8 mouse cellular contexts compared by ENCODE assay signal in the genomic region with DNA sequence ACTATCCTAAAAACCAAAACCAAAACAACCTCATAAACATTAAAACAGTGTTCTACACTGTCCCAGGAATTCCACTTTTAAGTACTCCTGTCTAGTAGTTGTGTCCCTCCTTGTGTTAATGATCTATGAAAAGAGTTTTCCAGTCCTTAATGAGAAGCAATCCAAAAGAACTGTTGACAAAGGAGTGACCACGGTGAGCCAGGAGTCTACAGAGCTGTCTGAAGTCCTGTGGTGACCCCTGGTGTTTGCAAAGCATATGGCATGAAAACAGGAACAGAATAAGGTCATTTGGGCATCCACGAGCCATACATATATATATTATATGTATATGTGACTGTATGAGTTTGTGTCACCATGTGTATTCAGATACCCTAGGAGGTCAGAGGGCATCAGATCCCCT. TPM values are rescaled to one million over a fixed set of nuclear protein-coding genes. Genes with fewer than 3 reads are reported as not detected.
DNase-seq lines count a peak whose midpoint lies in the region; ATAC-seq and TF ChIP-seq lines count a peak whose summit lies in the region.

No protein-coding gene starts in this region.

- no peak overlapping the region for H3K4me3 ChIP-seq in embryonic facial prominence, embryonic 11.5 days (ENCODE audit: low read depth, low read length)
- H3K4me3 ChIP-seq in hindbrain, embryonic 14.5 days (replicated peaks; ENCODE audit: low read length): no peak overlapping the region
- no peak overlapping the region for H3K4me3 ChIP-seq in liver, adult 2 months (ENCODE audit: insufficient read depth, low read depth, low read length)
- no peak overlapping the region for H3K4me3 ChIP-seq in midbrain, postnatal 0 days (ENCODE audit: low read depth, low read length)

- intact Hi-C loops in gastrocnemius, postnatal 36 days (cut with DNase I): loop anchor here (2.0 to 5.0 kb wide), 2 partner anchors 37 to 139 kb away; no protein-coding TSS in a partner anchor

- H3K27ac ChIP-seq in embryonic facial prominence, embryonic 11.5 days (replicated peaks; ENCODE audit: low read depth, low read length): no peak overlapping the region
- no peak overlapping the region for H3K27ac ChIP-seq in hindbrain, embryonic 14.5 days
- H3K27ac ChIP-seq in liver, adult 2 months (replicated peaks; ENCODE audit: insufficient read depth, low read depth, low read length): no peak overlapping the region
- H3K27ac ChIP-seq in midbrain, postnatal 0 days (ENCODE audit: low read depth, low read length): no peak overlapping the region

- H3K36me3 ChIP-seq in embryonic facial prominence, embryonic 11.5 days (replicated peaks; ENCODE audit: control insufficient read depth, insufficient read depth, low read depth, low read length): no peaks in the 10 kb centered on the region
- H3K36me3 ChIP-seq in hindbrain, embryonic 14.5 days (replicated peaks; ENCODE audit: control insufficient read depth, insufficient read depth): no peaks in the 10 kb centered on the region
- no peaks in the 10 kb centered on the region for H3K36me3 ChIP-seq in liver, adult 2 months (ENCODE audit: control insufficient read depth, insufficient read depth, low read length)
- H3K36me3 ChIP-seq in midbrain, postnatal 0 days (ENCODE audit: insufficient read depth, low read length): no peaks in the 10 kb centered on the region

- TF ChIP-seq POLR2A in liver, adult 2 months (IDR thresholded peaks at IDR 0.05; ENCODE audit: extremely low read depth, insufficient read depth, low read length): no peak

- peak; percentile 42 for DNase-seq in gastrocnemius, postnatal 10 days
- DNase-seq in gastrocnemius, postnatal 36 days: no peak
- peak; percentile 76 for DNase-seq in adipocyte (ENCODE audit: low spot score)
- peak; percentile 79 for DNase-seq in embryonic facial prominence, embryonic 11.5 days (ENCODE audit: low spot score)
- peak; percentile 74 for DNase-seq in hindbrain, embryonic 14.5 days (ENCODE audit: low spot score)
- DNase-seq in liver, adult 2 months (ENCODE audit: extremely low read depth, low read depth, low spot score): peak; percentile 80
- DNase-seq in midbrain, postnatal 0 days (ENCODE audit: low spot score): peak; percentile 70
- DNase-seq in thymus, postnatal 36 days: peak; percentile 39 to 59

- H3K4me1 ChIP-seq in embryonic facial prominence, embryonic 11.5 days (ENCODE audit: control insufficient read depth, insufficient read depth, low read length): peaks cover 4% of the 10 kb centered on the region; the same call in 1 of the 2 replicates
- peaks cover 8% of the 10 kb centered on the region for H3K4me1 ChIP-seq in hindbrain, embryonic 14.5 days (replicated peaks; ENCODE audit: control insufficient read depth, insufficient read depth, low read length)
- peaks cover 17% of the 10 kb centered on the region for H3K4me1 ChIP-seq in liver, adult 2 months (ENCODE audit: control insufficient read depth, insufficient read depth, low read length)
- no peaks in the 10 kb centered on the region for H3K4me1 ChIP-seq in midbrain, postnatal 0 days (ENCODE audit: insufficient read depth, low read length)

- peaks cover 31% of the 10 kb centered on the region for H3K27me3 ChIP-seq in embryonic facial prominence, embryonic 11.5 days (ENCODE audit: control insufficient read depth, insufficient read depth, low read length)
- peaks cover 43% of the 10 kb centered on the region for H3K27me3 ChIP-seq in hindbrain, embryonic 14.5 days (ENCODE audit: control insufficient read depth, insufficient read depth, low read length)
- peaks cover 7% of the 10 kb centered on the region for H3K27me3 ChIP-seq in liver, adult 2 months (ENCODE audit: control insufficient read depth, insufficient read depth, low read length)
- H3K27me3 ChIP-seq in midbrain, postnatal 0 days (ENCODE audit: insufficient read depth, low read length): peaks cover 10% of the 10 kb centered on the region; the same call in 1 of the 2 replicates

- 15% methylated on average over 2 of the region's 2 CpGs for WGBS in embryonic facial prominence, embryonic 11.5 days
- WGBS in hindbrain, embryonic 14.5 days: 6% methylated on average over 2 of the region's 2 CpGs
- 0% methylated on average over 2 of the region's 2 CpGs for WGBS in liver, adult 2 months
- WGBS in midbrain, postnatal 0 days: 3% methylated on average over 2 of the region's 2 CpGs

- peak; percentile 61; the same call in 1 of the 2 replicates for TF ChIP-seq CTCF in liver, adult 2 months (IDR thresholded peaks at IDR 0.05; ENCODE audit: low read depth, low read length)
- peak; percentile 80 for TF ChIP-seq CTCF in midbrain, postnatal 0 days (IDR thresholded peaks at IDR 0.05)

- no peak overlapping the region for H3K9ac ChIP-seq in embryonic facial prominence, embryonic 11.5 days (replicated peaks; ENCODE audit: low read length)
- H3K9ac ChIP-seq in hindbrain, embryonic 14.5 days: no peak overlapping the region
- no peak overlapping the region for H3K9ac ChIP-seq in liver, adult 2 months (ENCODE audit: low read depth, low read length)
- no peak overlapping the region for H3K9ac ChIP-seq in midbrain, postnatal 0 days (replicated peaks; ENCODE audit: low read length, poor library complexity, severe bottlenecking)

- no peak overlapping the region for H3K4me2 ChIP-seq in embryonic facial prominence, embryonic 11.5 days (ENCODE audit: low read depth, low read length)
- no peak overlapping the region for H3K4me2 ChIP-seq in hindbrain, embryonic 14.5 days (replicated peaks)
- no peak overlapping the region for H3K4me2 ChIP-seq in midbrain, postnatal 0 days (ENCODE audit: low read depth, low read length, poor library complexity, severe bottlenecking)

- H3K79me2 ChIP-seq in liver, adult 2 months (ENCODE audit: control insufficient read depth, insufficient read depth, low read length): no peaks in the 10 kb centered on the region

- ATAC-seq in embryonic facial prominence, embryonic 11.5 days (replicated peaks; ENCODE audit: insufficient number of reproducible peaks, low FRiP score, low TSS enrichment, low read depth): peak; percentile 36; the same call in 1 of the 2 replicates
- ATAC-seq in hindbrain, embryonic 14.5 days (ENCODE audit: low FRiP score): peak; percentile 32; the same call in 1 of the 2 replicates
- 0 out of 2 replicates have a peak, but pooled peaks have one; percentile 29 for ATAC-seq in midbrain, postnatal 0 days (ENCODE audit: low FRiP score)

- no peaks in the 10 kb centered on the region; the same call in 1 of the 2 replicates for H3K9me3 ChIP-seq in embryonic facial prominence, embryonic 11.5 days (replicated peaks; ENCODE audit: control insufficient read depth, low read length)
- no peaks in the 10 kb centered on the region for H3K9me3 ChIP-seq in hindbrain, embryonic 14.5 days (ENCODE audit: control insufficient read depth, low read length)
- H3K9me3 ChIP-seq in midbrain, postnatal 0 days (ENCODE audit: low read length): no peaks in the 10 kb centered on the region

RNA-seq across cellular contexts. Expression of a gene that starts 8.0 kb away (rescaled TPM):
- 100 to 1,000 TPM; 153 to 168 TPM for total RNA-seq in gastrocnemius, postnatal 10 days (2021)
- 100 to 1,000 TPM; 131 TPM for total RNA-seq in gastrocnemius, postnatal 36 days (2021)
- 172 and 177 TPM in 2 replicates for polyA plus RNA-seq in embryonic facial prominence, embryonic 11.5 days (2014; fragmentation: Nextera tagmentation; extraction: Ambion mirVana)
- polyA plus RNA-seq in hindbrain, embryonic 14.5 days (2014; fragmentation: Nextera tagmentation; extraction: Ambion mirVana): 178 and 179 TPM in 2 replicates
- total RNA-seq in liver, adult 2 months (2014; rRNA removed): 41.2 and 59.5 TPM in 2 replicates
- polyA plus RNA-seq in liver, adult 2 months (2012; rRNA removed): 71.5 and 82.7 TPM in 2 replicates
- total RNA-seq in midbrain, postnatal 0 days (2014; rRNA removed): 359 and 383 TPM in 2 replicates
- 146 and 147 TPM in 2 replicates for polyA plus RNA-seq in midbrain, postnatal 0 days (2015; fragmentation: Nextera tagmentation; extraction: Ambion mirVana)

RNA-seq across cellular contexts. Expression of a gene that starts 8.5 kb away (rescaled TPM):
- total RNA-seq in gastrocnemius, postnatal 10 days (2021): 1 to 10 TPM; 1.2 to 1.5 TPM
- under 1 TPM; 0.57 to 0.74 TPM for total RNA-seq in gastrocnemius, postnatal 36 days (2021)
- polyA plus RNA-seq in embryonic facial prominence, embryonic 11.5 days (2014; fragmentation: Nextera tagmentation; extraction: Ambion mirVana): 1.2 and 1.6 TPM in 2 replicates
- 6.2 and 6.4 TPM in 2 replicates for polyA plus RNA-seq in hindbrain, embryonic 14.5 days (2014; fragmentation: Nextera tagmentation; extraction: Ambion mirVana)
- 0.18 and 0.40 TPM in 2 replicates for total RNA-seq in liver, adult 2 months (2014; rRNA removed)
- 0.41 and 0.54 TPM in 2 replicates for polyA plus RNA-seq in liver, adult 2 months (2012; rRNA removed)
- total RNA-seq in midbrain, postnatal 0 days (2014; rRNA removed): 13.2 and 14.4 TPM in 2 replicates
- polyA plus RNA-seq in midbrain, postnatal 0 days (2015; fragmentation: Nextera tagmentation; extraction: Ambion mirVana): 12.2 TPM in 2 replicates

RNA-seq across cellular contexts. Expression of a gene that starts 11.5 kb away (rescaled TPM):
- 100 to 1,000 TPM; 114 to 123 TPM for total RNA-seq in gastrocnemius, postnatal 10 days (2021)
- total RNA-seq in gastrocnemius, postnatal 36 days (2021): 10 to 100 TPM; 68.7 to 83.7 TPM
- 107 and 116 TPM in 2 replicates for polyA plus RNA-seq in embryonic facial prominence, embryonic 11.5 days (2014; fragmentation: Nextera tagmentation; extraction: Ambion mirVana)
- 173 and 184 TPM in 2 replicates for polyA plus RNA-seq in hindbrain, embryonic 14.5 days (2014; fragmentation: Nextera tagmentation; extraction: Ambion mirVana)
- total RNA-seq in liver, adult 2 months (2014; rRNA removed): 109 and 149 TPM in 2 replicates
- 62.8 and 76.5 TPM in 2 replicates for polyA plus RNA-seq in liver, adult 2 months (2012; rRNA removed)
- total RNA-seq in midbrain, postnatal 0 days (2014; rRNA removed): 67.6 and 114 TPM in 2 replicates
- polyA plus RNA-seq in midbrain, postnatal 0 days (2015; fragmentation: Nextera tagmentation; extraction: Ambion mirVana): 198 and 205 TPM in 2 replicates

RNA-seq across cellular contexts. Expression of a gene that starts 36.2 kb away (rescaled TPM):
- total RNA-seq in gastrocnemius, postnatal 10 days (2021): 1 to 10 TPM; 5.5 to 6.6 TPM
- 1 to 10 TPM; 3.9 to 4.0 TPM for total RNA-seq in gastrocnemius, postnatal 36 days (2021)
- polyA plus RNA-seq in embryonic facial prominence, embryonic 11.5 days (2014; fragmentation: Nextera tagmentation; extraction: Ambion mirVana): 22.6 and 22.9 TPM in 2 replicates
- 37.9 and 40.8 TPM in 2 replicates for polyA plus RNA-seq in hindbrain, embryonic 14.5 days (2014; fragmentation: Nextera tagmentation; extraction: Ambion mirVana)
- total RNA-seq in liver, adult 2 months (2014; rRNA removed): 0.28 and 1.2 TPM in 2 replicates
- polyA plus RNA-seq in liver, adult 2 months (2012; rRNA removed): 4.5 TPM in 2 replicates
- total RNA-seq in midbrain, postnatal 0 days (2014; rRNA removed): 37.5 and 70.8 TPM in 2 replicates
- polyA plus RNA-seq in midbrain, postnatal 0 days (2015; fragmentation: Nextera tagmentation; extraction: Ambion mirVana): 29.0 and 31.8 TPM in 2 replicates

RNA-seq across cellular contexts. Expression of a gene that starts 47.2 kb away (rescaled TPM):
- total RNA-seq in gastrocnemius, postnatal 10 days (2021): 100 to 1,000 TPM; 118 to 161 TPM
- 10 to 100 TPM; 62.1 to 63.2 TPM for total RNA-seq in gastrocnemius, postnatal 36 days (2021)
- 525 and 526 TPM in 2 replicates for polyA plus RNA-seq in embryonic facial prominence, embryonic 11.5 days (2014; fragmentation: Nextera tagmentation; extraction: Ambion mirVana)
- polyA plus RNA-seq in hindbrain, embryonic 14.5 days (2014; fragmentation: Nextera tagmentation; extraction: Ambion mirVana): 268 and 271 TPM in 2 replicates
- total RNA-seq in liver, adult 2 months (2014; rRNA removed): 67.7 and 69.4 TPM in 2 replicates
- 98.0 and 114 TPM in 2 replicates for polyA plus RNA-seq in liver, adult 2 months (2012; rRNA removed)
- 467 and 650 TPM in 2 replicates for total RNA-seq in midbrain, postnatal 0 days (2014; rRNA removed)
- polyA plus RNA-seq in midbrain, postnatal 0 days (2015; fragmentation: Nextera tagmentation; extraction: Ambion mirVana): 187 and 190 TPM in 2 replicates

Comparison
In these comparisons a context has a peak if more than half of its experiments do, and no peak if none do; other contexts are left out.
1. DNase-seq: peak in gastrocnemius, postnatal 10 days (single experiment), adipocyte (single experiment), embryonic facial prominence, embryonic 11.5 days (single experiment), hindbrain, embryonic 14.5 days (single experiment), liver, adult 2 months (single experiment), midbrain, postnatal 0 days (single experiment) and thymus, postnatal 36 days (2 of 2); none in gastrocnemius, postnatal 36 days (0 of 2).
2. Peak in every context shown above with its lines, with median percentiles within 50 percentile points of each other: ATAC-seq.